Mouse (Mus musculus): Measurements from ENCODE around the gene Plrg1.

DNA sequence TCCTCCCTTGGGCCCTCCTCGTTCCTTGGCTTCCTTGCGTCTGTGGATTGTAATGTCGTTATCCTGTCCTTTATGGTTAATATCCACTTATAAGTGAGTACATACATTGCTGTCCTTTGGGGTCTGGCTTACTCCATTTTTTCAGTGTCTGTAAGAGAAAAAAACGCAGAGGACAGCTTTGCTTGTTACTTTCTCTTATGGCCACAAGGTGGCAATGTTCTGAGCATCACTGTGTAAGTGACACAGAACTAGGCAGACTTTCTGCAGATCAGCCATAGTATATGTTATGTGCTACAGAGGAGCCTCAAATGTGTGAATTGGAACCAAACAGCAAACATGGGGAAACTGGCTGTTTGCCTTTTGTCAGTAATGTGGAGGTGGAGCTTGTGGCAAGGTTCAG lies 54.8 kb downstream of the Plrg1 start:
- TF ChIP-seq CTCF (IDR thresholded peaks at IDR 0.05) = peak; percentile 83
- no peak for TF ChIP-seq POLR2A (IDR thresholded peaks at IDR 0.05; ENCODE audit: insufficient read depth, low read depth, low read length)
- no peak for TF ChIP-seq EP300 (IDR thresholded peaks at IDR 0.05; ENCODE audit: insufficient read depth, low read depth, low read length)

All from heart, adult 2 months (tissue).